ENCODE assay signal across 8 mouse cellular contexts in genomic region chr3:152339862-152340557, GRCm38 (mm10). TPM values are rescaled to one million over a fixed set of nuclear protein-coding genes. Genes with fewer than 3 reads are reported as not detected.
DNase-seq lines count a peak whose midpoint lies in the region; ATAC-seq and TF ChIP-seq lines count a peak whose summit lies in the region.

Miga1 (minus strand) TSS chr3:152340407.

- H3K9me3 ChIP-seq in forebrain, postnatal 0 days (ENCODE audit: low read length) = no peaks in the 10 kb centered on the region
- H3K9me3 ChIP-seq in liver, postnatal 0 days (ENCODE audit: low read length) = no peaks in the 10 kb centered on the region
- H3K9me3 ChIP-seq in neural tube, embryonic 14.5 days (ENCODE audit: control insufficient read depth, low read length) = no peaks in the 10 kb centered on the region

- H3K4me2 ChIP-seq in forebrain, postnatal 0 days (ENCODE audit: low read depth) = peak within 1 kb of the TSS; percentile 57
- peak within 1 kb of the TSS; percentile 90 for H3K4me2 ChIP-seq in liver, postnatal 0 days (ENCODE audit: low read depth, low read length)
- H3K4me2 ChIP-seq in neural tube, embryonic 14.5 days (ENCODE audit: low read depth, low read length) = peak within 1 kb of the TSS; percentile 52

- WGBS in cerebellum, adult 2 months = 3% methylated on average over 52 of the region's 54 CpGs
- WGBS in forebrain, postnatal 0 days = 3% methylated on average over 54 of the region's 54 CpGs
- WGBS in liver, postnatal 0 days (ENCODE audit: insufficient replicate concordance) = 2% methylated on average over 53 of the region's 54 CpGs
- 3% methylated on average over 49 of the region's 54 CpGs for WGBS in neural tube, embryonic 14.5 days

- ATAC-seq in forebrain, postnatal 0 days = peak; percentile 98
- peak; percentile 83 for ATAC-seq in liver, postnatal 0 days
- ATAC-seq in neural tube, embryonic 14.5 days (ENCODE audit: low read depth) = peak; percentile 97

- H3K27ac ChIP-seq in cerebellum, adult 2 months (ENCODE audit: insufficient read depth, low read length) = peak within 1 kb of the TSS; percentile 52; the same call in 1 of the 2 replicates
- peak within 1 kb of the TSS; percentile 80 for H3K27ac ChIP-seq in forebrain, postnatal 0 days (ENCODE audit: low read depth, low read length)
- peak within 1 kb of the TSS; percentile 53 for H3K27ac ChIP-seq in liver, postnatal 0 days (ENCODE audit: low read depth)
- H3K27ac ChIP-seq in neural tube, embryonic 14.5 days (ENCODE audit: low read depth, low read length) = peak within 1 kb of the TSS; percentile 72

- TF ChIP-seq CTCF in cerebellum, adult 2 months (IDR thresholded peaks at IDR 0.05; ENCODE audit: borderline replicate concordance, insufficient read depth, low read depth, low read length) = no peak
- TF ChIP-seq CTCF in forebrain, postnatal 0 days (IDR thresholded peaks at IDR 0.05; ENCODE audit: low read depth) = peak; percentile 10; the same call in 1 of the 2 replicates
- no peak for TF ChIP-seq CTCF in liver, postnatal 0 days (IDR thresholded peaks at IDR 0.05; ENCODE audit: low read depth)

- no peak for TF ChIP-seq EP300 in liver, postnatal 0 days (IDR thresholded peaks at IDR 0.05; ENCODE audit: low read depth)

- peak within 1 kb of the TSS; percentile 78 for H3K9ac ChIP-seq in forebrain, postnatal 0 days
- H3K9ac ChIP-seq in liver, postnatal 0 days (replicated peaks) = peak within 1 kb of the TSS; percentile 83
- peak within 1 kb of the TSS; percentile 60 for H3K9ac ChIP-seq in neural tube, embryonic 14.5 days (replicated peaks; ENCODE audit: low read depth, low read length)

- DNase-seq in ES-CJ7 (ENCODE audit: low read depth, low spot score) = peak; percentile 78
- peak; percentile 87 to 90 for DNase-seq in cerebellum, adult 2 months
- peak; percentile 90 for DNase-seq in forebrain, postnatal 0 days
- DNase-seq in heart, postnatal 25 days (ENCODE audit: low spot score) = peak; percentile 42
- DNase-seq in layer of hippocampus, adult 18-20 months (ENCODE audit: low spot score in 2 of 2) = peak; percentile 78 to 86
- DNase-seq in liver, postnatal 0 days = peak; percentile 76
- DNase-seq in telencephalon, adult 2 months (ENCODE audit: low read depth, low spot score) = peak; percentile 72

- intact Hi-C loops in heart, postnatal 25 days (cut with DNase I) = no loop called here

- H3K4me1 ChIP-seq in cerebellum, adult 2 months (ENCODE audit: control insufficient read depth, insufficient read depth, low read length) = peaks cover 7% of the 10 kb centered on the region; the same call in 1 of the 2 replicates
- no peaks in the 10 kb centered on the region for H3K4me1 ChIP-seq in forebrain, postnatal 0 days (ENCODE audit: insufficient read depth)
- peaks cover 4% of the 10 kb centered on the region for H3K4me1 ChIP-seq in liver, postnatal 0 days (ENCODE audit: insufficient read depth)
- H3K4me1 ChIP-seq in neural tube, embryonic 14.5 days (ENCODE audit: control insufficient read depth, insufficient read depth, low read length) = no peaks in the 10 kb centered on the region

- peaks cover 15% of the 10 kb centered on the region for H3K36me3 ChIP-seq in forebrain, postnatal 0 days (ENCODE audit: insufficient read depth)
- no peaks in the 10 kb centered on the region; the same call in 1 of the 2 replicates for H3K36me3 ChIP-seq in liver, postnatal 0 days (replicated peaks; ENCODE audit: insufficient read depth, low read length)
- peaks cover 6% of the 10 kb centered on the region; the same call in 1 of the 2 replicates for H3K36me3 ChIP-seq in neural tube, embryonic 14.5 days (ENCODE audit: control insufficient read depth, insufficient read depth, low read length)

- H3K27me3 ChIP-seq in cerebellum, adult 2 months (ENCODE audit: control insufficient read depth, insufficient read depth, low read length) = no peaks in the 10 kb centered on the region
- H3K27me3 ChIP-seq in forebrain, postnatal 0 days (ENCODE audit: insufficient read depth, low read length) = no peaks in the 10 kb centered on the region
- H3K27me3 ChIP-seq in liver, postnatal 0 days (ENCODE audit: insufficient read depth, low read length) = no peaks in the 10 kb centered on the region
- H3K27me3 ChIP-seq in neural tube, embryonic 14.5 days (ENCODE audit: control insufficient read depth, insufficient read depth, low read length) = no peaks in the 10 kb centered on the region

- TF ChIP-seq POLR2A in cerebellum, adult 2 months (IDR thresholded peaks at IDR 0.05; ENCODE audit: borderline replicate concordance, insufficient read depth, low read length) = peak; percentile 73

- peak within 1 kb of the TSS; percentile 55 for H3K4me3 ChIP-seq in cerebellum, adult 2 months (replicated peaks; ENCODE audit: insufficient read depth, low read depth, low read length)
- H3K4me3 ChIP-seq in forebrain, postnatal 0 days (ENCODE audit: low read depth, low read length) = peak within 1 kb of the TSS; percentile 88
- peak within 1 kb of the TSS; percentile 86 for H3K4me3 ChIP-seq in liver, postnatal 0 days (ENCODE audit: low read depth, low read length)
- H3K4me3 ChIP-seq in neural tube, embryonic 14.5 days (ENCODE audit: low read depth, low read length) = peak within 1 kb of the TSS; percentile 85

RNA-seq across cellular contexts. Expression of gene Miga1, which starts in this region (rescaled TPM):
- polyA plus RNA-seq in cerebellum, adult 2 months (2012; rRNA removed) = 52.1 and 56.3 TPM in 2 replicates
- 20.3 and 24.3 TPM in 2 replicates for total RNA-seq in forebrain, postnatal 0 days (2014; rRNA removed)
- 14.1 and 18.8 TPM in 2 replicates for polyA plus RNA-seq in forebrain, postnatal 0 days (2015; fragmentation: Nextera tagmentation; extraction: Ambion mirVana)
- total RNA-seq in heart, postnatal 25 days (2021) = 10 to 100 TPM in 1 of 2 experiments, 1 to 10 TPM in 1; 9.6 to 10.3 TPM
- total RNA-seq in layer of hippocampus, adult 18-20 months (2021) = 10 to 100 TPM; 73.9 to 74.1 TPM
- 2.6 and 3.2 TPM in 2 replicates for polyA plus RNA-seq in liver, postnatal 0 days (2015; fragmentation: Nextera tagmentation; extraction: Ambion mirVana)
- 22.5 and 24.1 TPM in 2 replicates for polyA plus RNA-seq in neural tube, embryonic 14.5 days (2014; fragmentation: Nextera tagmentation; extraction: Ambion mirVana)

Comparison
In these comparisons a context has a peak if more than half of its experiments do, and no peak if none do; other contexts are left out.
1. Peak in every context shown above with its lines: DNase-seq, ATAC-seq, H3K4me3 ChIP-seq and H3K27ac ChIP-seq.